In genomic region chr2:166899161-166899560, GRCm38 (mm10) we compare ENCODE assay signal across 24 mouse cellular contexts. TPM values are rescaled to one million over a fixed set of nuclear protein-coding genes. Genes with fewer than 3 reads are reported as not detected.
DNase-seq lines count a peak whose midpoint lies in the region; ATAC-seq lines count a peak whose summit lies in the region.
"Had no signal": no experiment of that assay in that cellular context is flagged by ENCODE, and none has a peak within 500 bp of the region (broad histone marks: within the 10 kb centered on the region; RNA-seq: fewer than 3 reads in every experiment).

No protein-coding gene starts in this region.

- DNase-seq in ES-CJ7 (ENCODE audit: low read depth, low spot score) (peak; percentile 37), ZHBTc4 (ENCODE audit: low read depth, low spot score) (peak; percentile 53)
- DNase-seq in gastrocnemius, postnatal 10 days: no peak
- DNase-seq in right cerebral cortex, postnatal 4 days: no peak
- DNase-seq: adrenal gland, adult 2 months; adrenal gland, postnatal 36 days; cerebellum, adult 8-10 months; cerebellum, postnatal 14 days; embryo, embryonic 11 days; gastrocnemius, adult 2 months; heart, adult 18-20 months; heart, postnatal 10 days had no signal

- WGBS in intestine, embryonic 15.5 days: 81% methylated on average over 2 of the region's 2 CpGs
- WGBS in intestine, embryonic 16.5 days: 80% methylated on average over 2 of the region's 2 CpGs

- H3K4me1 ChIP-seq in intestine, embryonic 15.5 days (replicated peaks): no peaks in the 10 kb centered on the region
- H3K4me1 ChIP-seq in intestine, embryonic 16.5 days (ENCODE audit: control insufficient read depth, insufficient read depth, low read length): no peaks in the 10 kb centered on the region
- H3K4me1 ChIP-seq: embryonic facial prominence, embryonic 15.5 days; forebrain, embryonic 10.5 days; heart, embryonic 10.5 days; hindbrain, embryonic 13.5 days had no signal

- H3K36me3 ChIP-seq in intestine, embryonic 15.5 days: peaks cover 10% of the 10 kb centered on the region; the same call in 1 of the 2 replicates
- H3K36me3 ChIP-seq in intestine, embryonic 16.5 days (ENCODE audit: control insufficient read depth, insufficient read depth, low read length): peaks cover 3% of the 10 kb centered on the region; the same call in 1 of the 2 replicates

- no peak overlapping the region for H3K4me2 ChIP-seq in intestine, embryonic 15.5 days (replicated peaks)
- no peak overlapping the region for H3K4me2 ChIP-seq in intestine, embryonic 16.5 days (ENCODE audit: low read depth, low read length)
- H3K4me2 ChIP-seq: embryonic facial prominence, embryonic 15.5 days; hindbrain, embryonic 13.5 days had no signal

- no peak overlapping the region for H3K9ac ChIP-seq in intestine, embryonic 15.5 days
- no peak overlapping the region for H3K9ac ChIP-seq in intestine, embryonic 16.5 days (ENCODE audit: low read depth, low read length)
- H3K9ac ChIP-seq: embryonic facial prominence, embryonic 15.5 days; hindbrain, embryonic 13.5 days had no signal

- H3K4me3 ChIP-seq in intestine, embryonic 15.5 days (replicated peaks): no peak overlapping the region
- no peak overlapping the region for H3K4me3 ChIP-seq in intestine, embryonic 16.5 days (ENCODE audit: low read length)
- H3K4me3 ChIP-seq: embryonic facial prominence, embryonic 15.5 days; erythroblast, embryonic 14.5 days; forebrain, embryonic 10.5 days; gastrocnemius, adult 2 months; heart, embryonic 10.5 days; hindbrain, embryonic 13.5 days had no signal

- ATAC-seq in intestine, embryonic 15.5 days: 0 out of 2 replicates have a peak, but pooled peaks have one; percentile 47
- ATAC-seq in intestine, embryonic 16.5 days: no peak
- no peak for ATAC-seq in megakaryocyte, adult 5-6 weeks (ENCODE audit: poor library complexity, severe bottlenecking)
- ATAC-seq: forebrain, embryonic 14.5 days; hindbrain, postnatal 0 days; Patski had no signal

- no peak overlapping the region for H3K27ac ChIP-seq in intestine, embryonic 15.5 days
- no peak overlapping the region for H3K27ac ChIP-seq in intestine, embryonic 16.5 days (ENCODE audit: low read length)
- H3K27ac ChIP-seq: embryonic facial prominence, embryonic 15.5 days; forebrain, embryonic 10.5 days; gastrocnemius, adult 2 months; heart, embryonic 10.5 days; hindbrain, embryonic 13.5 days; hindbrain, postnatal 0 days had no signal

- H3K9me3 ChIP-seq in intestine, embryonic 15.5 days: no peaks in the 10 kb centered on the region
- no peaks in the 10 kb centered on the region for H3K9me3 ChIP-seq in intestine, embryonic 16.5 days (ENCODE audit: control insufficient read depth, low read length)
- H3K9me3 ChIP-seq: embryonic facial prominence, embryonic 15.5 days; forebrain, embryonic 10.5 days; heart, embryonic 10.5 days; hindbrain, embryonic 13.5 days had no signal

- no peaks in the 10 kb centered on the region for H3K27me3 ChIP-seq in intestine, embryonic 15.5 days (replicated peaks)
- no peaks in the 10 kb centered on the region for H3K27me3 ChIP-seq in intestine, embryonic 16.5 days (replicated peaks; ENCODE audit: control insufficient read depth, insufficient read depth, low read length)
- H3K27me3 ChIP-seq: CH12.LX; embryonic facial prominence, embryonic 15.5 days; hindbrain, embryonic 13.5 days; Patski had no signal

RNA-seq across cellular contexts. Expression of gene Cse1l, which starts 6.7 kb away (rescaled TPM):
- polyA plus RNA-seq in intestine, embryonic 15.5 days (2015; fragmentation: Nextera tagmentation; extraction: Ambion mirVana): 92.2 and 107 TPM in 2 replicates
- 80.7 and 85.5 TPM in 2 replicates for polyA plus RNA-seq in intestine, embryonic 16.5 days (2015; fragmentation: Nextera tagmentation; extraction: Ambion mirVana)
- total RNA-seq in megakaryocyte, adult 5-6 weeks (2015): 87.8 and 109 TPM in 2 replicates
- total RNA-seq in megakaryocyte, adult 5-6 weeks (2017): 74.4 and 83.1 TPM in 2 replicates
- total RNA-seq in gastrocnemius, postnatal 10 days (2021): 10 to 100 TPM; 52.2 to 52.4 TPM

Comparison
In these comparisons a context has a peak if more than half of its experiments do, and no peak if none do; other contexts are left out.
1. DNase-seq: peak in ES-CJ7 (single experiment) and ZHBTc4 (single experiment); none in gastrocnemius, postnatal 10 days (single experiment) and right cerebral cortex, postnatal 4 days (single experiment).